Mouse (Mus musculus) small intestine, adult 2 months (tissue): ENCODE measurements around the gene Lrriq1. TPM values are rescaled to one million over a fixed set of nuclear protein-coding genes. Genes with fewer than 3 reads are reported as not detected.

Source experiments
- H3K27ac ChIP-seq: fragments of 200-500 bp; 2 replicates; pipeline ENCODE4 v1.5.1; 2012; ENCODE audit warnings: low read depth, low read length, control low read depth, inconsistent platforms; ENCODE audit not compliant: insufficient read depth
- H3K27me3 ChIP-seq: fragments of 200-500 bp; 2 replicates; pipeline ENCODE4 v1.6.1; 2012; ENCODE audit warnings: mild to moderate bottlenecking, moderate library complexity, low read length, inconsistent platforms; ENCODE audit not compliant: control insufficient read depth, insufficient read depth
- H3K36me3 ChIP-seq: fragments of 200-500 bp; 2 replicates; pipeline ENCODE4 v1.6.1; 2012; ENCODE audit warnings: mild to moderate bottlenecking, low read length, control low read depth, inconsistent platforms; ENCODE audit not compliant: control insufficient read depth, insufficient read depth
- H3K4me1 ChIP-seq: fragments of 200-500 bp; 2 replicates; pipeline ENCODE4 v1.6.1; 2012; ENCODE audit warnings: low read length, inconsistent platforms, mixed read lengths; ENCODE audit not compliant: control insufficient read depth, insufficient read depth, insufficient read length
- H3K4me3 ChIP-seq: fragments of 200-500 bp; 2 replicates; pipeline ENCODE4 v1.5.1; 2012; ENCODE audit warnings: low read depth, mild to moderate bottlenecking, control low read depth, inconsistent platforms, low read length, moderate library complexity
- CTCF ChIP-seq: fragments of 200-500 bp; IDR thresholded peaks from 2 replicates; pipeline ENCODE4 v1.5.1; 2012; ENCODE audit warnings: low read depth, mild to moderate bottlenecking, control low read depth, inconsistent platforms, low read length, moderate library complexity, mixed read lengths; ENCODE audit not compliant: insufficient replicate concordance, insufficient read length; ENCODE audit errors: extremely low read depth
- POLR2A ChIP-seq: fragments of 200-500 bp; IDR thresholded peaks from 2 replicates; pipeline ENCODE4 v1.6.1; 2012; ENCODE audit warnings: low read depth, mild to moderate bottlenecking, control low read depth, inconsistent platforms, low read length, moderate library complexity
- WGBS: fragments of 180-500 bp; shearing (Covaris S2); methylation state at CpG from one replicate; pipeline ENCODE4 v1.1.7; 2018; 5-methylcytosine and 5-hydroxymethylcytosine counted together
- polyA plus RNA-seq: library from polyadenylated mRNA; depleted of rRNA; stranded (reverse); fragments of >200 nt; gene quantifications from 2 replicates; pipeline ENCODE4 v1.2.3, GENCODE M21; 2012

Lrriq1 gene
- polyA plus RNA-seq, 1 experiment, result not detected

- 29% methylated on average over 11 of the region's 11 CpGs for WGBS
- Histone ChIP-seq H3K36me3 (no peaks in the 10 kb centered on the region), H3K4me1 (no peaks in the 10 kb centered on the region), H3K27ac (no peak overlapping the region), H3K27me3 (no peaks in the 10 kb centered on the region), H3K4me3 (no peak overlapping the region)
- TF ChIP-seq CTCF (no peak), POLR2A (no peak)
Observed at GRCm38 (mm10) chr10:103144927-103145768, 91.0 kb downstream of the Lrriq1 start.

- no peaks in the 10 kb centered on the region for H3K27me3 ChIP-seq
- H3K36me3 ChIP-seq, result no peaks in the 10 kb centered on the region
- no peaks in the 10 kb centered on the region for H3K4me1 ChIP-seq
- no peak overlapping the region for H3K27ac ChIP-seq
- TF ChIP-seq CTCF (no peak), POLR2A (no peak)
- H3K4me3 ChIP-seq, result no peak overlapping the region
- WGBS, result 64% methylated on average over 4 of the region's 4 CpGs
Observed at GRCm38 (mm10) chr10:103142526-103142925, 93.6 kb downstream of the Lrriq1 start.

- Histone ChIP-seq H3K4me3 (no peak overlapping the region), H3K27me3 (no peaks in the 10 kb centered on the region), H3K4me1 (no peaks in the 10 kb centered on the region), H3K36me3 (no peaks in the 10 kb centered on the region), H3K27ac (no peak overlapping the region)
- WGBS, result 41% methylated on average over 6 of the region's 6 CpGs
- TF ChIP-seq CTCF (no peak), POLR2A (no peak)
Observed at GRCm38 (mm10) chr10:103141532-103141931, 94.6 kb downstream of the Lrriq1 start.

- Histone ChIP-seq H3K36me3 (no peaks in the 10 kb centered on the region), H3K4me1 (no peaks in the 10 kb centered on the region), H3K27ac (no peak overlapping the region), H3K27me3 (no peaks in the 10 kb centered on the region), H3K4me3 (no peak overlapping the region)
- WGBS, result 61% methylated on average over 8 of the region's 8 CpGs
- TF ChIP-seq POLR2A (no peak), CTCF (no peak)
Observed at GRCm38 (mm10) chr10:103140609-103141008, 95.5 kb downstream of the Lrriq1 start.

GRCm38 (mm10) chr10:103114629-103115028 lies 121.5 kb downstream of the Lrriq1 start:
- Histone ChIP-seq H3K4me3 (no peak overlapping the region), H3K36me3 (no peaks in the 10 kb centered on the region), H3K27ac (no peak overlapping the region), H3K27me3 (no peaks in the 10 kb centered on the region), H3K4me1 (no peaks in the 10 kb centered on the region)
- 57% methylated on average over 6 of the region's 6 CpGs for WGBS
- TF ChIP-seq POLR2A, result no peak
- no peak for TF ChIP-seq CTCF

GRCm38 (mm10) chr10:103108090-103108489 lies 128.0 kb downstream of the Lrriq1 start:
- Histone ChIP-seq H3K27ac (no peak overlapping the region), H3K36me3 (no peaks in the 10 kb centered on the region), H3K27me3 (no peaks in the 10 kb centered on the region), H3K4me3 (no peak overlapping the region), H3K4me1 (no peaks in the 10 kb centered on the region)
- 87% methylated on average over 2 of the region's 2 CpGs for WGBS
- no peak for TF ChIP-seq CTCF
- no peak for TF ChIP-seq POLR2A

- WGBS, result 62% methylated on average over 1 of the region's 1 CpGs
- Histone ChIP-seq H3K27ac (no peak overlapping the region), H3K4me3 (no peak overlapping the region), H3K4me1 (no peaks in the 10 kb centered on the region), H3K27me3 (no peaks in the 10 kb centered on the region), H3K36me3 (no peaks in the 10 kb centered on the region)
- TF ChIP-seq CTCF (no peak), POLR2A (no peak)
Observed at GRCm38 (mm10) chr10:103086101-103086500, 150.0 kb downstream of the Lrriq1 start.
